Mouse (Mus musculus): ENCODE measurements at regions not wholly inside any gene's neighbourhood (a gene's known extent, or its start where the extent isn't known, plus 50 kb on each side); places are given as distances from the start of the nearest gene placed in this dataset.

DNA sequence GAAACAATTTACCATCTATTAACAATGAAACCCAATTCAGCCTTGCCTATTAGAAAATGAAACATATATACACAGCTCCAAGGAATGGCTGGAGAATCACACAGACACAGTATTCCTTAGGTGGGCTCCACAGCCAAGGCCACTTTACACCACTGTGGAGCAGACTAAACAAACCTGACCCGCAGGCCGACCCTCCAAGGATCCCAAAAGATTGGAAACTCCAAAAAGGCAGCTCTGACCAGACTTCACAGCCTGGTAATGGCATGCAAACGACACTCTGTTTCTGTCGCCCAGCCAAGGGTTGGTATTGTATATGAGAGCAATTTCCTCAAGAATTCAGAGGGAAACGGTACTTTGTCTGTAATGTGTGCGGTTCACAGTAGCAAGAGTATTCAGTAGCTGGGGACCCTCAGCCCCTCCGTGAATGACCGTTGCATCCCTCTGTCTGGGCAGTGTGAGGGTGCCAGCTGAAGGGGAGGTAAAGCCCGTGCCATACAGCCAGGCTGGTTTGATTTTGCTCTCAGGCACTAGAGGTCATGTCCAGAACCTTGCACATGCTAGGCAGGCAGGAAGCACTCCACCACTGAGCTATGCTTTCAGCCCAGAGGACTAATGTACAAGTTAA is 184.5 kb upstream of the Spred2 start:
- TF ChIP-seq CTCF (IDR thresholded peaks at IDR 0.05; ENCODE audit: low read depth) (no peak), EP300 (IDR thresholded peaks at IDR 0.05; ENCODE audit: low read depth) (no peak)
